Mouse (Mus musculus): ENCODE data around the gene Cep95.

GRCm38 (mm10) chr11:106779388-106780088 is 9.5 kb upstream of the Cep95 start, which contains the start of gene Polg2:
- TF ChIP-seq GATA1 (IDR thresholded peaks at IDR 0.05; ENCODE audit: borderline replicate concordance, low read length) (no peak), FLI1 (IDR thresholded peaks at IDR 0.05; ENCODE audit: low read length) (no peak)

Data from megakaryocyte, embryonic 14.5 days (primary cell).